Mouse (Mus musculus) spleen, adult 18-20 months (tissue): ENCODE measurements around the gene Socs5.

ENCODE experiments used
- DNase-seq, 2 experiments: peaks; one replicate each; pipeline ENCODE4 v3.0.0; 2022; ENCODE audit warnings: mixed read lengths in 2 of 2

The Socs5 gene

GRCm38 (mm10) chr17:87169076-87169475, 61.6 kb downstream of the Socs5 start:
- no peak for DNase-seq

GRCm38 (mm10) chr17:87170364-87170763, 62.9 kb downstream of the Socs5 start:
- DNase-seq: no peak

GRCm38 (mm10) chr17:87172031-87172430, 64.6 kb downstream of the Socs5 start:
- DNase-seq: no peak

- no peak for DNase-seq
These were observed 66.5 kb downstream of the Socs5 start for GRCm38 (mm10) chr17:87173966-87174365.

- no peak for DNase-seq
These were observed 67.3 kb downstream of the Socs5 start for GRCm38 (mm10) chr17:87174651-87175331.

- DNase-seq: no peak
These were observed 68.9 kb downstream of the Socs5 start for GRCm38 (mm10) chr17:87176066-87177012.

- DNase-seq: no peak
These were observed 71.4 kb downstream of the Socs5 start for GRCm38 (mm10) chr17:87178596-87179590.

- no peak for DNase-seq
These were observed 72.6 kb downstream of the Socs5 start for GRCm38 (mm10) chr17:87179939-87180550.

GRCm38 (mm10) chr17:87181683-87182346, 74.3 kb downstream of the Socs5 start:
- DNase-seq: no peak

GRCm38 (mm10) chr17:87185461-87186066, 78.1 kb downstream of the Socs5 start:
- DNase-seq: no peak

- DNase-seq: no peak
These were observed 79.5 kb downstream of the Socs5 start for GRCm38 (mm10) chr17:87187005-87187404.
